Mouse (Mus musculus): ENCODE measurements around the gene Gm11084.

DNA sequence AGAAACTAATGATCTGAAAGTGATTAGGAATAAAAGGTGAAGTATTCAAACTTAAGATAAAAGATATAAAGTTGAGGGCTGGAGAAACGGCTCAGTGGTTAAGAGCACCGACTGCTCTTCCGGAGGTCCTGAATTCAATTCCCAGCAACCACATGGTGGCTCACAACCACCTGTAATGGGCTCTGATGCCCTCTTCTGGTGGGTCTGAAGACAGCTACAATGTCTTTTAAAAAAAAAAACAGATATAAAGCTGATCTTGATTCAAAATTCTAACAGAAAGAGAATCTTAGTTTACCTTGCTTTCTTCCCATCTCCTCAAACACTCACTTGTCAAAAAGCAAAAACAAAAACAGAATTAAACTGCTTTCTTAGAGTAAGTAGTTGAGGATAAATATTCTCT is 30.1 kb downstream of the Gm11084 start:
- TF ChIP-seq CTCF (IDR thresholded peaks at IDR 0.05; ENCODE audit: low read depth, low read length) (no peak), POLR2A (IDR thresholded peaks at IDR 0.05; ENCODE audit: extremely low read depth, insufficient read depth, low read length) (no peak)
